Mouse (Mus musculus) mouse trophoblast stem cell (cell line): ENCODE measurements at regions not wholly inside any gene's neighbourhood (a gene's known extent, or its start where the extent isn't known, plus 50 kb on each side); places are given as distances from the start of the nearest gene placed in this dataset.

ENCODE experiments used
- in situ Hi-C, 2 experiments: fragments of 300-500 bp; cut with MseI, MboI; formaldehyde crosslinking; loops; 2 replicates in 1 of 2; 3 replicates in 1 of 2; pipeline ENCODE4 v1.15.1; 2025

DNA sequence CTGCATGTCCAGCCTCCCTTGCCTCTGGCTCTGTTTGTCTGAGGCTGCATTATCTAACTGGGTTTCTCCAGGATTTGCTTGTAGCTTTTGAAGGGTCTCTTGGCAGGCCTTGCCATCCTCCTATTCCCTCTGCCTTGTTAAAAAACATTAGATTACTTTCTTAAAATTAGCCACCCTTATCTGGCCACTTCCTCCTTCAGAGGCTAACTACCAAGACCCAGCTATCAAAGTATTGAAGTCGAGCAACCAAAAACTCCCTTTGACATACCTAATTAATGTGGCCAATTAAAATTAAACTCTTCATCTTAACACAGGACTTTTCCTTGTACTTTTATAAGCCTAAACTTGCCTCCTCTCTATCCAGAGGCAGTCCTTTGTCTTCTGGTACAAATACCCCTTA lies 66.3 kb upstream of the Kif2a start:
- in situ Hi-C loops = no loop called here

DNA sequence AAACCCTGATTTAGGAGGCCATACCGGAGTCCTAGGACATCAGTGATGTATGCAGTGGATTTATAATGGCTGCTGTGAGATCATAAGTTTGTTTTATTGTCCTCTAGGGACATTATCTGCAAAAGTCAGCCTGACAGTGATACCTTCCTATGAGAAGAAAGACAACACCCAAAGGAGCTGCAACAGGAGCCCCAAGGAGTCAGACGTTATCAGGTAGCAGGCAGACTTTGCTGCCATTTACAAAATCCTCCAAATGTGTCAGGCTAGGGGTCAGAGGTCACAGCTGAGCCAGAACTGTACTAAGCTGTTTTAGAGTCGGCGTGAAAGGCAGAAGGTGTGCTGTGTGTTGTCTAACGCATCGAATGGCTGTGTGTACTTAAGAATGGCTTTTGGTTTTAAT lies 65.4 kb upstream of the Kif2a start:
- in situ Hi-C loops = no loop called here

DNA sequence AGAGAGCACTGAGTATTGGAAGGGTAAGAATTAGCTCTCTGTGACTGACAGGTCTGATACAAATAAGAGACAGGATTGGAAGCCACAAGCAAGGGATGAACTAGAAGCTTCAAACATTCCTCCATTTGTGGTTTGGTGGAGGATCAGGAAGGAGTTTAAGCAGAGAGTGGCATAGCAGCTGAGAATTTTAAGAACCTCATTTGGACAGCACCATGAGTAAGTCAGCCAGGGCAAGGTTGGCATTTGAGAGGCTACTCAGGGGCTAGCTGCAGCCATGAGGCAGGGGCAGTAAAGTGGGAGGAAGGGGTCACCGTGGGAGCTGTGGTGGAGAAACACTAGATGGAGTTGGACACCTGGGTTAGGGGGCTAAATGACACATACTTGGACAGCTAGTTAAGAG lies 56.2 kb upstream of the Kif2a start:
- in situ Hi-C loops = no loop called here

DNA sequence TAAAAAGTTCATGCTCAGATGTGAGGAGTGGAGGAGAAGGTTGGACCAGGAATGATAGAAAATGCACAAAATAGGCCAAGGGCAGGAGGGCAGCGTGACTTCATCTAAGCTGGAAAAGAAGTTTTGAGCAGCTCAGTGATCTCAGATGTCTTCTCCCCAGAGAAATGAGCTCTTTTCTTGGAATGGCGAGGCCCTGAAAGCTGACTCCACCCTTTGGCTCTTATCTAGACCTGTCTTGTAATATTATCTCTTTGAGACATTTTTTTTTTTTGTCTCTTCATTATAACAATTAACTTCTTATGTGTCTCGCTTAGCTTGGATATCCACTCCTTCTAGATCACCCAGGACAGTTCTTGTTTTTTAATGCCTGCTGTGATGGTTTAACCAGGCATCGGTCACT lies 53.0 kb upstream of the Kif2a start:
- in situ Hi-C loops = no loop called here

DNA sequence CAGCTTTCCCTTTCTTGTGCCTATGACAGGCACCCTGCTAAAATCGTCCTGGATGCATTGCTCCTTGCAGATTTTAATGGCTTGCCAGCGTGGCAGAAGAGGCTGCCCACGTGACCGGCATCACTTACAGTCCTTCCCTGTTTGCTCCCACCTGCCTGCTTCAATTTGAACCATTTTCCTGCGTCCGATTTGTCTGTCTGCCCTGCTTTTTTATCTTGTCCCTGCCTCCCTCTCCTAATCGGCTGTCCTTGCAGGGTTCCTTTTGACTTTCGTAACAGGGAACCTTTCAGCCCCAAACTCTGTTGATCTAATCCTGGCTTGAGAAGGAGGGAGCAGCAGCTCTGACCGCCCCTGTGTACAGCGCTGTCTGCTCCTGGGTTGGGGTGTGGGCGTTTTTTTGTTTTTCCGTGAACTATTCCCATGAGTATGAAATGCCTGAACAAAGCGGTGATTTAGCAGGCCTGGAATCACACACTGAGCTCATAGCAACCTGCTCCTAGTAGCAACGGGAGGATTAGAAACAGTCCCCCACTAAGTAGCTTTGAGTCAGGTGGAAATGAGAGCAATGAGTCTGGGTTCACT lies 51.2 kb upstream of the Kif2a start:
- in situ Hi-C loops = no loop called here

DNA sequence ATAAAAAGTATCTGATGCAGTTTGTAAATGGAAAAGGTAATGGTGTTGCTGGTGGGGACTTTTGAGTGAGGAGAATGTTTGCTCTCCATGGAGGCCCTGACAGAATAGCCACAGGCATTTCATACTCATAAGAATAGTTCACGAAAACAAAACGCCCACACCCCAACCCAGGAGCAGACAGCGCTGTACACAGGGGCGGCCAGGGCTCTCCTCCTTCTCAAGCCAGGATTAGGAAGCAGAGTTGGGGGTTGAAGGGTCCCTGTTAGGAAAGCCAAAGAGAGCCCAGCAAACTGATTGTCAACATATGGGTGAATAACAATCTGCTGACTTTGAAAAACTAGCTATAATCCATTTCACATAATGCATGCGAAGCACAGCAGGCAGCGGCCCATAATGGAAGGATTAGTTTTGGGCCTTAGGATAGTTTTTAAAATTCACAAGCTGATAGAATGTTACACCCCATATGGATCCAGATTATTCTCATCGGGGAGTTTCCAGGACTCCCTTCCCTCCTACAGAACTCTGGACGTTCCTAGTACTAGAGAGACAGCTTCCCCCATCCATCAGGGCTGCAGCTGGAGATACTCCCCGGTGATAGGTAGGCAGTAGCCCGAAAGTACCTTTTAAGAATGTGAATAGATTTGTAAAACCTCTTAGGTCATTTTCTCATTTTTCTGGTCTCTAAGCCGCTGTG lies 50.6 kb upstream of the Kif2a start:
- in situ Hi-C loops = no loop called here
